Mouse (Mus musculus) retina, adult 2 months (tissue): ENCODE results near the gene Tef.

Experiments
- DNase-seq: peaks from one replicate; pipeline ENCODE4 v3.0.0-alpha.2; 2012; ENCODE audit warnings: low read depth, low spot score

Tef gene

GRCm38 (mm10) chr15:81802001-81802890 is at the start of gene Tef:
Gene Tef (plus strand): TSS chr15:81802421.
- DNase-seq = peak; percentile 81

- peak; percentile 46 for DNase-seq
These were observed 48.6 kb upstream of the Tef start for GRCm38 (mm10) chr15:81753669-81754068.

GRCm38 (mm10) chr15:81758701-81759100 is 43.5 kb upstream of the Tef start:
- no peak for DNase-seq

GRCm38 (mm10) chr15:81759542-81759941 is 42.7 kb upstream of the Tef start:
- DNase-seq = no peak

- DNase-seq = no peak
These were observed 41.7 kb upstream of the Tef start for GRCm38 (mm10) chr15:81760361-81761079.

GRCm38 (mm10) chr15:81761381-81761780 is 40.8 kb upstream of the Tef start:
- no peak for DNase-seq

- no peak for DNase-seq
These were observed 40.3 kb upstream of the Tef start for GRCm38 (mm10) chr15:81761959-81762358.

- DNase-seq = no peak
These were observed 37.6 kb upstream of the Tef start for GRCm38 (mm10) chr15:81764573-81764972.

- no peak for DNase-seq
These were observed 36.6 kb upstream of the Tef start for GRCm38 (mm10) chr15:81765651-81766050.

- DNase-seq = no peak
These were observed 35.8 kb upstream of the Tef start for GRCm38 (mm10) chr15:81766439-81766838.

GRCm38 (mm10) chr15:81769037-81769436 is 33.2 kb upstream of the Tef start:
- no peak for DNase-seq

GRCm38 (mm10) chr15:81772431-81773120 is 29.6 kb upstream of the Tef start:
- DNase-seq = no peak

GRCm38 (mm10) chr15:81774505-81775171 is 27.6 kb upstream of the Tef start:
- no peak for DNase-seq

- no peak for DNase-seq
These were observed 25.4 kb upstream of the Tef start for GRCm38 (mm10) chr15:81776631-81777422.

- DNase-seq = no peak
These were observed 20.4 kb upstream of the Tef start for GRCm38 (mm10) chr15:81781816-81782215.

GRCm38 (mm10) chr15:81784762-81785161 is 17.5 kb upstream of the Tef start:
- DNase-seq = no peak

- DNase-seq = no peak
These were observed 16.5 kb upstream of the Tef start for GRCm38 (mm10) chr15:81785701-81786100.

GRCm38 (mm10) chr15:81787525-81787924 is 14.7 kb upstream of the Tef start:
- no peak for DNase-seq

- no peak for DNase-seq
These were observed 9.8 kb upstream of the Tef start for GRCm38 (mm10) chr15:81792444-81792843.

- DNase-seq = no peak
These were observed 6.0 kb upstream of the Tef start for GRCm38 (mm10) chr15:81796228-81796627.

GRCm38 (mm10) chr15:81797861-81798260 is 4.4 kb upstream of the Tef start:
- no peak for DNase-seq
